Mouse (Mus musculus) embryonic facial prominence, embryonic 15.5 days (tissue): ENCODE results near the gene Arhgdia. TPM values are rescaled to one million over a fixed set of nuclear protein-coding genes. Genes with fewer than 3 reads are reported as not detected.

Source experiments
- ATAC-seq: fragments of 200-750 bp; cut with Nextera tagmentation; 2 replicates; pipeline ENCODE4 v1.8.0; 2017; ENCODE audit warnings: low read depth, moderate TSS enrichment; ENCODE audit not compliant: insufficient number of reproducible peaks, low FRiP score, low TSS enrichment
- H3K27ac ChIP-seq: fragments of 300-500 bp; sonication (generic); replicated peaks from 2 replicates; pipeline ENCODE4 v1.5.1; 2015; ENCODE audit warnings: mild to moderate bottlenecking, inconsistent platforms
- H3K27me3 ChIP-seq: fragments of 300-500 bp; sonication (generic); 2 replicates; pipeline ENCODE4 v1.6.1; 2015; ENCODE audit warnings: inconsistent platforms
- H3K36me3 ChIP-seq: fragments of 300-500 bp; sonication (generic); 2 replicates; pipeline ENCODE4 v1.6.1; 2015; ENCODE audit warnings: mild to moderate bottlenecking, inconsistent platforms
- H3K4me1 ChIP-seq: fragments of 300-500 bp; sonication (generic); 2 replicates; pipeline ENCODE4 v1.6.1; 2015; ENCODE audit warnings: inconsistent platforms
- H3K4me2 ChIP-seq: fragments of 300-500 bp; sonication (generic); replicated peaks from 2 replicates; pipeline ENCODE4 v1.6.1; 2015; ENCODE audit warnings: mild to moderate bottlenecking, inconsistent platforms
- H3K4me3 ChIP-seq: fragments of 300-500 bp; sonication (generic); replicated peaks from 2 replicates; pipeline ENCODE4 v1.5.1; 2015; ENCODE audit warnings: mild to moderate bottlenecking, inconsistent platforms
- H3K9ac ChIP-seq: fragments of 300-500 bp; sonication (generic); 2 replicates; pipeline ENCODE4 v1.6.1; 2015; ENCODE audit warnings: inconsistent platforms
- H3K9me3 ChIP-seq: fragments of 300-500 bp; sonication (generic); replicated peaks from 2 replicates; pipeline ENCODE4 v1.6.1; 2016; ENCODE audit warnings: inconsistent platforms
- WGBS: fragments of 180-500 bp; shearing (Covaris S2); methylation state at CpG from one replicate; pipeline ENCODE4 v1.1.7; 2015; 5-methylcytosine and 5-hydroxymethylcytosine counted together
- polyA plus RNA-seq: library from polyadenylated mRNA; unstranded; fragments of >200 nt; fragmentation: Nextera tagmentation; extraction: Ambion mirVana; gene quantifications from 2 replicates; pipeline ENCODE4 v1.2.1, GENCODE M21; 2015

Gene Arhgdia
- polyA plus RNA-seq, 1 experiment from 2014 or later, result 593 TPM

DNA sequence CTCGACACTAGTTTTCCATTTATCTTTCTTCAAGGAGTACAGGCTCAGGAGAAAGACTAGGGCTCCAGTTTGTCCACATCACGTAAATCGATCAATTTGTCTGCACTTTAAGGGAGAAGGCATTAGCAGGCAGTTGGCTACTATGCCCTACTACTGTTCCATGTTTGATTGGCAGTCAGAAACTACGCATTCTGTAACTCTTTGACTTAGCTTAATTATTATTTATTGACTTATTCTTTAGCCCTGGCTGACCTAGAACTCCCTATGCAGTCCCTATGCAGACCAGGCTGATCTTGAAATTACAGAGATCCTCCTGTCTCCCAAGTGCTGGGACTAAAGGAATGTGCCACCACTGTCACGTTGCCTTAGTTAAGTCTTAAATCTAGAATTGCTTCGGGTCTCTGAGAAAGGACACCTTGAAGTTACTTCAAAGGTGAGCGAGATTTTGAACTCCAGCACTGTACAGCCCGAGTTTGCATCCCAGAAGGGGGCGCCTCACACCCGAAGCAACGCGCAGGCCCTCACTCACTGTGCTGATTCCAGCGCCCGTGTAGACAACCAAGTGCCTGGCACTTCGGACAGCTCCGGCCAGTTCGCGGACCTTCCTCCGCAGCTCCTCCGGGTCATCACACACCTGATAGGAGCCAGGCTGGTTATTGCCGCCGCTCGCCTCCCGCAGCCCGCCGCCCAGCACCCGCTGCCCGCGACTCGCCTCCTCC lies 42.7 kb upstream of the Arhgdia start:
- Histone ChIP-seq H3K36me3 (peaks cover 53% of the 10 kb centered on the region), H3K27ac (peak overlapping the region; percentile 80), H3K4me3 (peak overlapping the region; percentile 100), H3K9me3 (no peaks in the 10 kb centered on the region), H3K4me1 (peaks cover 20% of the 10 kb centered on the region), H3K9ac (peak overlapping the region; percentile 87), H3K27me3 (no peaks in the 10 kb centered on the region), H3K4me2 (peak overlapping the region; percentile 100)
- WGBS, result 13% methylated on average over 30 of the region's 30 CpGs
- ATAC-seq, result peak; percentile 67; the same call in 1 of the 2 replicates

DNA sequence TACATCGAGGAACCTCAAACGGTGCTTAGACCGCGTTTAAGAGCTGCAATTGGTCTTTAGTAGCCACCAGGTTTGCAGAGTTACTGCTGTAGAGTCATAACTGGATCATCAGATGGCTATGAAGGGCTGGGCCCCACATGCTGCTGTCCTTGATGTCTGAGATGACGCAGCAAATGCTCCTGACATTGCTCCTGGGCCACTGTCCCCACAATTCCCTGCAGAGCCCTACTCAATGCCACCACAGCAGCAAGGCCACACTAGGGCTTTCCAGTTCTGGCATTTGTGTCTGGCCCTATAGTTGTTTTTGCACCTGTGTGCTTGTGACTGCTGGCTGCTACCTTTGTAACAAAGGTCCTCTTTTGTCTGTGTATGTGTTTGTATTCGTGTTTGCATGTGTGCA lies 41.4 kb upstream of the Arhgdia start:
- Histone ChIP-seq H3K9me3 (no peaks in the 10 kb centered on the region), H3K4me3 (no peak overlapping the region), H3K4me2 (no peak overlapping the region), H3K9ac (no peak overlapping the region), H3K4me1 (peaks cover 22% of the 10 kb centered on the region), H3K27me3 (no peaks in the 10 kb centered on the region), H3K27ac (no peak overlapping the region), H3K36me3 (peaks cover 56% of the 10 kb centered on the region)
- ATAC-seq, result no peak
- 89% methylated on average over 6 of the region's 6 CpGs for WGBS

DNA sequence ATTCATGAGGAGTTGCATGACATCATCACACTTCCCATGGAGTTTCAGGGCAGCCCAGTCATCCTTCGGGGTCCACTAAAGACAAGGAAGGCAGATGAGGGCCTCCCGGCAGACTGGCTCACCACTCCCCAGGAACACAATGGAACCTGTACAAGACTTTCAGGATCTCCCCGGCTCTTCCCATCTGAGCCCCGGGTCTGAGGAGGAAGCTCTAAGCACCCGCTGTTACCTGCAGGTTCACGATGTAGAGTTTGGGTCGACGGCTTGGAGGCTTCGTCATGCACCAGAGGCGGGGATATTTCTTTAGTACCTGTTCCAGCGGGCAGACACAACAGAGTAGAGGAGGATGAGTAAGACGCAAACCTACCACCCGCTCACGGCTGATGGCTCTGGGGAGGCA lies 38.8 kb upstream of the Arhgdia start:
- H3K27ac ChIP-seq, result no peak overlapping the region
- WGBS, result 92% methylated on average over 14 of the region's 14 CpGs
- H3K9ac ChIP-seq, result no peak overlapping the region
- peaks cover 51% of the 10 kb centered on the region for H3K36me3 ChIP-seq
- no peaks in the 10 kb centered on the region for H3K27me3 ChIP-seq
- H3K4me1 ChIP-seq, result peaks cover 30% of the 10 kb centered on the region
- no peak for ATAC-seq
- no peak overlapping the region for H3K4me2 ChIP-seq
- H3K9me3 ChIP-seq, result no peaks in the 10 kb centered on the region
- no peak overlapping the region for H3K4me3 ChIP-seq

DNA sequence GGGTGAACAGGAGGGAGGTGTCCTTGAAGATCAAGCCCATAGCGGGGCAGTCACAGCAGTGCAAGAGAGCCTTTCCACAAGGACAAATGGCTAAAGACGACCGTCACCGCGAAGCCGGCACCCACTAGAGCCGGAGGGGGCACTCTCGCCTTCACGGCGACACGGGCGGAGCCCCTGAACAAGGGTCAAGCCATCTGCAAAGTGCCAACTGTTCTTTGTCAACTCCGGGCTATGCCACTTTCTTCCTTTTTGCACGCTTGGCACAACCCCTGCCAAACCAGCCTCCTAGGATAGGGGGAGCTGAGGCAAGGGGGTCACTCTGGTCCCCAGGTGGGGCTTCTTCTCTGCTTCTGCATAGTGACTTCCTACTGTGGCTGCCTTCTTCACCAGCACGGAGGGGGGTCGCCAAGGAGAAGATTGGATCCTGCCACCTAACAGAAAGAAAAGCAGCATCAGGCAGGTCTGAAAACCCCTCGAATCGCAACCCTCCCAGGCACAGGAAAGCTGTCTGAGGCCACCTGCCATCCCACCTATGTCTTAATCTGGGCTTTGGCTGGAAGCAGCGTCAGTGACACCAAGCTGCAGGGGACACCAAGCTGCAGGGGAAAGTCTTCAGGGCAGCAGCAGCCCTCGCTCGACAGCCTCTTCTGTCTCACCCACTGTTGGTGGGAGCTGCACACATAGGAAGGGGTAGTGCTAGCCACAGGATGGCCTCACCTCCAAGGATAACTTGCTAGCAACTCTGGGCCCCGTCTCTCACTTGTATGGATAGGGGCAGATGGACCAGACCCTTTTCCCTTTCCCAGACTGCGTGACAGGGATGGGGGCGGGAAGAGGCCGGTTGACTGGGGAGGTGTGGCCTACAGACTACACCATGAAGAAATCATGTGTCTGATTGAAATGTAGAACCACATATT lies 37.5 kb upstream of the Arhgdia start:
- H3K4me1 ChIP-seq, result peaks cover 21% of the 10 kb centered on the region
- H3K27me3 ChIP-seq, result no peaks in the 10 kb centered on the region
- H3K36me3 ChIP-seq, result peaks cover 60% of the 10 kb centered on the region
- no peak overlapping the region for H3K4me3 ChIP-seq
- no peak for ATAC-seq
- WGBS, result 93% methylated on average over 25 of the region's 25 CpGs
- no peak overlapping the region for H3K27ac ChIP-seq
- H3K4me2 ChIP-seq, result no peak overlapping the region
- no peak overlapping the region for H3K9ac ChIP-seq
- no peaks in the 10 kb centered on the region for H3K9me3 ChIP-seq

DNA sequence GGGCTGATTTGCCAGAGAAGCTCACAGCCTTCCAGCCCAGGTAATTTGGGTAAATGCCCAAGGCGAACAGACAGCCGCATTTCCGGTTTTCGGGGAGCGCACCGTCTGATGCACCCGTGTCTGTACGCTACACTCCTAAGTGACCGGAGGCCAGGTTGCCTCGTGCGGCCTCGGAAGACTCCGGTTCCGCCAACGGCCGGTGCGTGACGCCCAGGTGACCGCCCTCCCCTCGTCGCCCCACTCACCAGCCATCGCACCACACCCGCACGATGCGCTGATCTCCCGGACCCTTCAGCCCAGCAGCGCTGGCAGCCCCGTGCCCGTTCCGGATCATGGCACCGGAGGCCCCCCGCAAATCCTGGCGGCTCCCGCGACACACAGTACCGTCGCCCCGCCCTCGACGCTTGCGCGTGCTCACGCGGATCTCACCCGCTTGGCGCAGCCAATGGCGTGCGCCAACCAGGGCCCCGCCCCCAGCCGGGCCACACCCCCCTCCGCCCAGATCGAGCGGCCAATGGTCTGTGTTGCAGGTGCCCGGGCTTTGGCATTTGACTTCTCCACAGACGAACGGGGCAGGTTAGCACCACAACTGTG lies 36.2 kb upstream of the Arhgdia start, which contains the start of gene Pcyt2:
Gene Pcyt2, minus strand, starts transcription at position 418 of the 594 bp plus-strand sequence.
- Histone ChIP-seq H3K4me2 (peak within 1 kb of the TSS; percentile 74), H3K27ac (peak within 1 kb of the TSS; percentile 77), H3K9ac (peak within 1 kb of the TSS; percentile 72), H3K27me3 (no peaks in the 10 kb centered on the region), H3K4me1 (peaks cover 19% of the 10 kb centered on the region), H3K9me3 (no peaks in the 10 kb centered on the region), H3K4me3 (peak within 1 kb of the TSS; percentile 80), H3K36me3 (peaks cover 64% of the 10 kb centered on the region)
- peak; percentile 91 for ATAC-seq
- WGBS, result under 1% methylated on average over 56 of the region's 56 CpGs

DNA sequence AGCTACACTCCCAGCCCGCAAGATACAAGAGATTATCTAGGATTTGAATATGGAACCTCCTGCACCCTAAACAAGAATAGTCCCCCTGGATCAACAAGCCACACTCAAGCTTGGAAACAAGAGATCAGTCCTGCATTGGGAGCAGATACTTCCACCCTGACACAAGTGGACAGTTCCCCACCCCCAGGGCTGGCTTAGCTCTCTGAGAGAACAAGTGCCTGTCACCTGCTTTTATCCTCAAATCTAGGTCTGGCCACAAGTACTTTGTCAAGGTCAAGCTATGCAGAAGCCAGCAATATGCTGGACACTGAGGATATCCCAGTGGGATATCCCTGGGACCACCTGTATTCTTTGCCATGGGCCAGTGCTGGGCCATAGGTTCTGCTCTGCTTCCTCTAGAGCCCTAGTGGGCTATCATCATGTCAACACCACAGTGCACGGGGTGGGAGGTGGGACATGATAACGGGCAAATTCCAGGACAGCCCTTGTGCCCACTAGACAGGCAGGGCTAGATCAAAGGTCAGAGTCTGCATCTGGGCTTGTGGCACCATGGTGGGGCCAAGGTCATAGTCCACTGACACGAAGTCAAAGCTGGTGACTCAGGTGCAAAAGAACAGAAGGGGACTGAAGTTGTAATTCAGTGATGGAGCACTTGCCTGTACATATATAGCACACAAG lies 35.3 kb upstream of the Arhgdia start:
- H3K4me1 ChIP-seq, result peaks cover 19% of the 10 kb centered on the region
- peak overlapping the region; percentile 74 for H3K4me2 ChIP-seq
- H3K4me3 ChIP-seq, result peak overlapping the region; percentile 80
- H3K9ac ChIP-seq, result peak overlapping the region; percentile 72
- no peaks in the 10 kb centered on the region for H3K27me3 ChIP-seq
- no peak for ATAC-seq
- H3K9me3 ChIP-seq, result no peaks in the 10 kb centered on the region
- H3K27ac ChIP-seq, result 0 out of 2 replicates have a peak overlapping the region, but pooled peaks have one; percentile 77
- peaks cover 67% of the 10 kb centered on the region for H3K36me3 ChIP-seq
- 43% methylated on average over 4 of the region's 4 CpGs for WGBS

DNA sequence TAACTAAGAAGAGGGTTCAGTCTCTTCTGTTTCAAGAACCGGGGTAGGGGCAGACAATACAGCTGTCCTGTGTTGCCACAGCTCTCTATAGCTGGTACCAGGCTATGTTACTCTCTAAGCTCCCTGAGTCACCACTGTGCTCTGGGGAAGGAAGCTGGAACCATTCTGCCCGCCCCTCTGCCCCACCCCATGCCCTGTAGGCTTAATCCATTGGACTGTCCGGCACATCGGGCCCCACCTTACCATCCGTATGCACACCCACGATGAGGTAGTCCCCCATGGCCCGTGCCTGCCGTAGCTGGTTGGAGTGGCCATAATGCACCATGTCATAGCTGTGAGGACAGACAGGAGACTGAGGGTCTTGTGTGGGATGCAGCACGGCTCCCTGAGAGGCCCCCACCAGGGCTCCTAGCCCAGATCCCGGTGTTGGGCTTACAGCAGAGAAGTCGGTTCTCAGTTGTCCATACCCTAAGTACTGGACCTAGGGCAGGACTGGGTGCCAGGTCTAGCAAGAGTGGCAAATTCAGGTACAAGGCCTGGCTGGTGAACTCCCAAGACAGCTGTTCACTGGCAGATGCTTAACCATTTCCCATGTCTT lies 34.3 kb upstream of the Arhgdia start:
- WGBS, result 90% methylated on average over 11 of the region's 11 CpGs
- Histone ChIP-seq H3K4me1 (peaks cover 19% of the 10 kb centered on the region), H3K9me3 (no peaks in the 10 kb centered on the region), H3K4me2 (no peak overlapping the region), H3K27ac (no peak overlapping the region), H3K27me3 (no peaks in the 10 kb centered on the region), H3K4me3 (no peak overlapping the region), H3K9ac (no peak overlapping the region), H3K36me3 (peaks cover 67% of the 10 kb centered on the region)
- ATAC-seq, result no peak

DNA sequence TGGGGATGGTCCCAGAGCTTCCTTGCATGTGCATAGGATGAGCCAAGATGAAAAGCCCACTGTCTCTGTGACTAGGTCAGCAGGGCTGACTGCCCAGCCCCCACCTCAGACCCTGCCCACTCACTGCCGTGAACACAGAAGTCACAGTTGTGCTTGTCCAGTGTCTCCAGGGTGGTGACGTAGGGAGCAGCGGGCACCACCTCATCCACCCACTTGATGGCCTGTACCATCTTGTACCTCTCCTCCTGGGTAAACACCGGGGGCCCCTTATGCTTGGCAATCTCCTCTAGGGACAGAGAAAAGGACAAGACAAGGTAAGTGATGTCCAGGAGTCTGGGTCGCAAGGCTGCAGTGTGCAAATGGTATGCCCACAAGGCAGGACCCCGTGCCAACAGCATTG lies 33.7 kb upstream of the Arhgdia start:
- WGBS, result 91% methylated on average over 6 of the region's 6 CpGs
- Histone ChIP-seq H3K4me2 (no peak overlapping the region), H3K27me3 (no peaks in the 10 kb centered on the region), H3K4me1 (peaks cover 19% of the 10 kb centered on the region), H3K36me3 (peaks cover 66% of the 10 kb centered on the region), H3K9me3 (no peaks in the 10 kb centered on the region), H3K9ac (no peak overlapping the region), H3K27ac (no peak overlapping the region), H3K4me3 (no peak overlapping the region)
- no peak for ATAC-seq

- Histone ChIP-seq H3K27me3 (no peaks in the 10 kb centered on the region), H3K4me1 (peaks cover 21% of the 10 kb centered on the region), H3K9ac (no peak overlapping the region), H3K4me2 (no peak overlapping the region), H3K36me3 (peaks cover 59% of the 10 kb centered on the region), H3K4me3 (no peak overlapping the region), H3K27ac (no peak overlapping the region), H3K9me3 (no peaks in the 10 kb centered on the region)
- ATAC-seq, result no peak
- 82% methylated on average over 8 of the region's 8 CpGs for WGBS
Observed at GRCm38 (mm10) chr11:120613976-120614375, 32.6 kb upstream of the Arhgdia start.

DNA sequence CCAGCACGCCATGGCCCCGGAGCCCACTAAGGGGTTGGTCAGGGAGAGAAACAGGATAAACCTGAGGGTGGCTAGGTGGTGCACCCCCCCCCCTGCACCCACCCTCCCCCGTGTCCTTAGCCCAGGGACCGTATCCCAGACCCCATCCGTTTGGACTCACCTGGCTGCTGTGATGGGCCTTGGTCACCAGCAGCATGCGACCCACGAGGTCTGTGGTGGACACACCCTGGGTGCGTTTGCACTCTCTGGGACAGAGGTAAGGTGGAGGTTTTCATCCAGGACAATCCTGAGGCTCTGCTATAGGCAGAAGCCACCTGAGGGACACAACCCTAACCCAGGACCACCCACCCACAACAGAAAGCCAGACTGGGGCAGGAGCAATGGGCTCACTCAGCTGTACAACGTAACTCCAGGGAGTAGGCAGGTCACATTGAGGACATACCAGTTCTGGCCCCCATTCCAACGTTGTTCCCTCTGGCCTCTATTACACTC lies 32.1 kb upstream of the Arhgdia start:
- 0 out of 2 replicates have a peak, but pooled peaks cover 3% of the 10 kb centered on the region for H3K27me3 ChIP-seq
- H3K36me3 ChIP-seq, result peaks cover 55% of the 10 kb centered on the region
- peaks cover 25% of the 10 kb centered on the region for H3K4me1 ChIP-seq
- no peak for ATAC-seq
- H3K4me2 ChIP-seq, result no peak overlapping the region
- 94% methylated on average over 10 of the region's 10 CpGs for WGBS
- H3K4me3 ChIP-seq, result no peak overlapping the region
- H3K9ac ChIP-seq, result no peak overlapping the region
- no peaks in the 10 kb centered on the region for H3K9me3 ChIP-seq
- no peak overlapping the region for H3K27ac ChIP-seq
